Mouse (Mus musculus) forebrain, embryonic 16.5 days (tissue): ENCODE measurements at regions not wholly inside any gene's neighbourhood (a gene's known extent, or its start where the extent isn't known, plus 50 kb on each side); places are given as distances from the start of the nearest gene placed in this dataset.
A peak's percentile ranks its signal among the peaks of the same experiment; 100 is the strongest.

Experiments
- ATAC-seq: fragments of 200-750 bp; cut with Nextera tagmentation; 2 replicates; pipeline ENCODE4 v1.8.0; 2017; ENCODE audit warnings: mild to moderate bottlenecking, moderate library complexity
- H3K27ac ChIP-seq: fragments of 300-500 bp; sonication (generic); 2 replicates; pipeline ENCODE4 v1.5.1; 2014; ENCODE audit warnings: low read length, control low read depth
- H3K27me3 ChIP-seq: fragments of 300-500 bp; sonication (generic); replicated peaks from 2 replicates; pipeline ENCODE4 v1.6.1; 2014; ENCODE audit warnings: low read length; ENCODE audit not compliant: control insufficient read depth, insufficient read depth
- H3K36me3 ChIP-seq: fragments of 300-500 bp; sonication (generic); 2 replicates; pipeline ENCODE4 v1.6.1; 2014; ENCODE audit not compliant: control insufficient read depth, insufficient read depth
- H3K4me1 ChIP-seq: fragments of 300-500 bp; sonication (generic); replicated peaks from 2 replicates; pipeline ENCODE4 v1.6.1; 2014; ENCODE audit warnings: low read length; ENCODE audit not compliant: control insufficient read depth, insufficient read depth
- H3K4me2 ChIP-seq: fragments of 300-500 bp; sonication (generic); 2 replicates; pipeline ENCODE4 v1.6.1; 2014; ENCODE audit warnings: mild to moderate bottlenecking, low read length, control low read depth
- H3K4me3 ChIP-seq: fragments of 300-500 bp; sonication (generic); replicated peaks from 2 replicates; pipeline ENCODE4 v1.5.1; 2014; ENCODE audit warnings: mild to moderate bottlenecking, low read length, control low read depth
- H3K9ac ChIP-seq: fragments of 300-500 bp; sonication (generic); replicated peaks from 2 replicates; pipeline ENCODE4 v1.6.1; 2014; ENCODE audit warnings: low read depth, low read length, control low read depth
- H3K9me3 ChIP-seq: fragments of 300-500 bp; sonication (generic); 2 replicates; pipeline ENCODE4 v1.6.1; 2016; ENCODE audit warnings: low read length; ENCODE audit not compliant: control insufficient read depth
- whole genome bisulfite sequencing: fragments of 180-500 bp; shearing (Covaris S2); extraction: QIAGEN DNeasy Blood & Tissue Kit; methylation state at CpG from one replicate; pipeline ENCODE4 v1.1.7; 2014; 5-methylcytosine and 5-hydroxymethylcytosine counted together

GRCm38 (mm10) chr7:111259630-111260574 is 177.1 kb upstream of the Eif4g2 start:
- H3K36me3 ChIP-seq: no peaks in the 10 kb centered on the region
- no peak overlapping the region for H3K27ac ChIP-seq
- 74% methylated on average over 11 of the region's 11 CpGs for WGBS
- no peak for ATAC-seq
- no peaks in the 10 kb centered on the region for H3K27me3 ChIP-seq
- H3K4me2 ChIP-seq: no peak overlapping the region
- no peaks in the 10 kb centered on the region for H3K9me3 ChIP-seq
- no peak overlapping the region for H3K4me3 ChIP-seq
- no peaks in the 10 kb centered on the region for H3K4me1 ChIP-seq
- H3K9ac ChIP-seq: no peak overlapping the region

- WGBS: 86% methylated on average over 2 of the region's 2 CpGs
- Histone ChIP-seq H3K36me3 (no peaks in the 10 kb centered on the region), H3K9me3 (no peaks in the 10 kb centered on the region), H3K4me1 (no peaks in the 10 kb centered on the region), H3K4me2 (no peak overlapping the region), H3K9ac (no peak overlapping the region), H3K4me3 (no peak overlapping the region), H3K27me3 (no peaks in the 10 kb centered on the region), H3K27ac (no peak overlapping the region)
- no peak for ATAC-seq
Observed at GRCm38 (mm10) chr7:111257842-111258241, 175.0 kb upstream of the Eif4g2 start.

GRCm38 (mm10) chr7:111256199-111256598 is 173.4 kb upstream of the Eif4g2 start:
- H3K27me3 ChIP-seq: no peaks in the 10 kb centered on the region
- no peaks in the 10 kb centered on the region for H3K36me3 ChIP-seq
- 91% methylated on average over 2 of the region's 2 CpGs for WGBS
- ATAC-seq: no peak
- H3K9ac ChIP-seq: no peak overlapping the region
- H3K4me3 ChIP-seq: no peak overlapping the region
- no peak overlapping the region for H3K4me2 ChIP-seq
- no peaks in the 10 kb centered on the region for H3K9me3 ChIP-seq
- no peaks in the 10 kb centered on the region for H3K4me1 ChIP-seq
- no peak overlapping the region for H3K27ac ChIP-seq

GRCm38 (mm10) chr7:111249606-111250005 is 166.8 kb upstream of the Eif4g2 start:
- no peaks in the 10 kb centered on the region for H3K27me3 ChIP-seq
- no peak overlapping the region for H3K27ac ChIP-seq
- H3K36me3 ChIP-seq: no peaks in the 10 kb centered on the region
- 33% methylated on average over 5 of the region's 5 CpGs for WGBS
- H3K4me1 ChIP-seq: no peaks in the 10 kb centered on the region
- ATAC-seq: peak; percentile 70
- H3K4me3 ChIP-seq: no peak overlapping the region
- no peak overlapping the region for H3K4me2 ChIP-seq
- H3K9ac ChIP-seq: no peak overlapping the region
- H3K9me3 ChIP-seq: no peaks in the 10 kb centered on the region

GRCm38 (mm10) chr7:111245488-111245887 is 162.7 kb upstream of the Eif4g2 start:
- ATAC-seq: no peak
- H3K27ac ChIP-seq: no peak overlapping the region
- WGBS: 78% methylated on average over 8 of the region's 8 CpGs
- no peaks in the 10 kb centered on the region for H3K36me3 ChIP-seq
- no peak overlapping the region for H3K4me2 ChIP-seq
- no peak overlapping the region for H3K4me3 ChIP-seq
- H3K27me3 ChIP-seq: no peaks in the 10 kb centered on the region
- H3K9me3 ChIP-seq: no peaks in the 10 kb centered on the region
- no peak overlapping the region for H3K9ac ChIP-seq
- H3K4me1 ChIP-seq: no peaks in the 10 kb centered on the region

- 83% methylated on average over 6 of the region's 6 CpGs for WGBS
- no peaks in the 10 kb centered on the region for H3K4me1 ChIP-seq
- H3K27me3 ChIP-seq: no peaks in the 10 kb centered on the region
- H3K36me3 ChIP-seq: no peaks in the 10 kb centered on the region
- H3K27ac ChIP-seq: no peak overlapping the region
- H3K4me2 ChIP-seq: no peak overlapping the region
- ATAC-seq: no peak
- H3K4me3 ChIP-seq: no peak overlapping the region
- H3K9ac ChIP-seq: no peak overlapping the region
- H3K9me3 ChIP-seq: no peaks in the 10 kb centered on the region
Observed at GRCm38 (mm10) chr7:111245067-111245466, 162.2 kb upstream of the Eif4g2 start.

GRCm38 (mm10) chr7:111243831-111244230 is 161.0 kb upstream of the Eif4g2 start:
- WGBS: 88% methylated on average over 1 of the region's 1 CpGs
- H3K9ac ChIP-seq: no peak overlapping the region
- H3K9me3 ChIP-seq: peaks cover 4% of the 10 kb centered on the region; the same call in 1 of the 2 replicates
- no peaks in the 10 kb centered on the region for H3K4me1 ChIP-seq
- no peak overlapping the region for H3K4me3 ChIP-seq
- no peaks in the 10 kb centered on the region for H3K36me3 ChIP-seq
- ATAC-seq: no peak
- no peak overlapping the region for H3K4me2 ChIP-seq
- no peak overlapping the region for H3K27ac ChIP-seq
- H3K27me3 ChIP-seq: no peaks in the 10 kb centered on the region

- no peak overlapping the region for H3K4me3 ChIP-seq
- peaks cover 4% of the 10 kb centered on the region; the same call in 1 of the 2 replicates for H3K9me3 ChIP-seq
- no peak overlapping the region for H3K9ac ChIP-seq
- WGBS: 61% methylated on average over 10 of the region's 10 CpGs
- no peak overlapping the region for H3K4me2 ChIP-seq
- H3K27me3 ChIP-seq: no peaks in the 10 kb centered on the region
- no peak for ATAC-seq
- H3K4me1 ChIP-seq: no peaks in the 10 kb centered on the region
- no peak overlapping the region for H3K27ac ChIP-seq
- H3K36me3 ChIP-seq: no peaks in the 10 kb centered on the region
Observed at GRCm38 (mm10) chr7:111242646-111243045, 159.8 kb upstream of the Eif4g2 start.

GRCm38 (mm10) chr7:111241538-111241937 is 158.7 kb upstream of the Eif4g2 start:
- Histone ChIP-seq H3K9ac (no peak overlapping the region), H3K4me2 (no peak overlapping the region), H3K9me3 (peaks cover 4% of the 10 kb centered on the region; the same call in 1 of the 2 replicates), H3K36me3 (no peaks in the 10 kb centered on the region), H3K4me3 (no peak overlapping the region), H3K27ac (no peak overlapping the region), H3K27me3 (no peaks in the 10 kb centered on the region), H3K4me1 (no peaks in the 10 kb centered on the region)
- no peak for ATAC-seq
- WGBS: 42% methylated on average over 4 of the region's 4 CpGs
